Comparison of ENCODE assay signal across 24 mouse cellular contexts in genomic region chr8:49465070-49465469, GRCm38 (mm10).
DNase-seq lines count a peak whose midpoint lies in the region; ATAC-seq and TF ChIP-seq lines count a peak whose summit lies in the region.
"Had no signal": no experiment of that assay in that cellular context is flagged by ENCODE, and none has a peak within 500 bp of the region (broad histone marks: within the 10 kb centered on the region; RNA-seq: fewer than 3 reads in every experiment).

No protein-coding gene starts in this region.

- H3K4me3 ChIP-seq in hindbrain, embryonic 16.5 days (ENCODE audit: low read length) = no peak overlapping the region
- H3K4me3 ChIP-seq in hindbrain, embryonic 10.5 days = no peak overlapping the region
- H3K4me3 ChIP-seq in midbrain, postnatal 0 days (ENCODE audit: low read depth, low read length) = no peak overlapping the region
- no peak overlapping the region for H3K4me3 ChIP-seq in heart, embryonic 11.5 days (ENCODE audit: low read depth, low read length)
- H3K4me3 ChIP-seq: embryonic facial prominence, embryonic 13.5 days; neural tube, embryonic 12.5 days; stomach, embryonic 15.5 days had no signal

- WGBS in hindbrain, embryonic 16.5 days = 44% methylated on average over 7 of the region's 7 CpGs
- 75% methylated on average over 7 of the region's 7 CpGs for WGBS in hindbrain, embryonic 10.5 days
- WGBS in midbrain, postnatal 0 days = 56% methylated on average over 7 of the region's 7 CpGs
- WGBS in heart, embryonic 11.5 days (ENCODE audit: insufficient replicate concordance) = 74% methylated on average over 7 of the region's 7 CpGs

- no peak for TF ChIP-seq CTCF in brain, embryonic 14.5 days (IDR thresholded peaks at IDR 0.05; ENCODE audit: borderline replicate concordance, extremely low read depth, insufficient read depth, insufficient read length)
- TF ChIP-seq CTCF in midbrain, postnatal 0 days (IDR thresholded peaks at IDR 0.05) = no peak

- H3K9ac ChIP-seq in hindbrain, embryonic 16.5 days (ENCODE audit: low read depth, low read length) = no peak overlapping the region
- no peak overlapping the region for H3K9ac ChIP-seq in midbrain, postnatal 0 days (replicated peaks; ENCODE audit: low read length, poor library complexity, severe bottlenecking)
- H3K9ac ChIP-seq in heart, embryonic 11.5 days (ENCODE audit: low read depth, low read length) = no peak overlapping the region
- H3K9ac ChIP-seq: embryonic facial prominence, embryonic 13.5 days; heart, embryonic 15.5 days; limb, embryonic 15.5 days; liver, embryonic 14.5 days; lung, embryonic 14.5 days; neural tube, embryonic 12.5 days; stomach, embryonic 15.5 days had no signal

- no peak overlapping the region for H3K27ac ChIP-seq in hindbrain, embryonic 16.5 days (ENCODE audit: low read depth, low read length)
- no peak overlapping the region for H3K27ac ChIP-seq in hindbrain, embryonic 10.5 days
- no peak overlapping the region for H3K27ac ChIP-seq in midbrain, postnatal 0 days (ENCODE audit: low read depth, low read length)
- H3K27ac ChIP-seq in heart, embryonic 11.5 days (ENCODE audit: low read depth, low read length) = no peak overlapping the region
- H3K27ac ChIP-seq: embryonic facial prominence, embryonic 13.5 days; heart, embryonic 15.5 days; limb, embryonic 15.5 days; liver, embryonic 14.5 days; neural tube, embryonic 12.5 days; stomach, embryonic 15.5 days had no signal

- TF ChIP-seq POLR2A in brain, embryonic 14.5 days (IDR thresholded peaks at IDR 0.05; ENCODE audit: borderline replicate concordance, extremely low read depth, insufficient read depth, insufficient read length, poor library complexity, severe bottlenecking) = no peak

- H3K4me2 ChIP-seq in hindbrain, embryonic 16.5 days (ENCODE audit: low read length) = no peak overlapping the region
- H3K4me2 ChIP-seq in midbrain, postnatal 0 days (ENCODE audit: low read depth, low read length, poor library complexity, severe bottlenecking) = no peak overlapping the region
- H3K4me2 ChIP-seq in heart, embryonic 11.5 days = no peak overlapping the region
- H3K4me2 ChIP-seq: neural tube, embryonic 12.5 days had no signal

- no peaks in the 10 kb centered on the region for H3K27me3 ChIP-seq in hindbrain, embryonic 16.5 days (replicated peaks; ENCODE audit: control insufficient read depth, insufficient read depth, low read length)
- H3K27me3 ChIP-seq in hindbrain, embryonic 10.5 days (ENCODE audit: insufficient read depth, poor library complexity, severe bottlenecking) = no peaks in the 10 kb centered on the region
- H3K27me3 ChIP-seq in midbrain, postnatal 0 days (ENCODE audit: insufficient read depth, low read length) = no peaks in the 10 kb centered on the region
- no peaks in the 10 kb centered on the region for H3K27me3 ChIP-seq in heart, embryonic 11.5 days (ENCODE audit: control insufficient read depth, insufficient read depth, low read length)
- H3K27me3 ChIP-seq: embryonic facial prominence, embryonic 13.5 days; heart, embryonic 15.5 days; limb, embryonic 15.5 days; neural tube, embryonic 12.5 days; stomach, embryonic 15.5 days had no signal

- peak; percentile 28 to 31 for DNase-seq in cerebellum, postnatal 10 days
- no peak for DNase-seq in cerebellum, postnatal 25 days
- no peak for DNase-seq in hindbrain, embryonic 10.5 days (ENCODE audit: low spot score)
- peak; percentile 72 for DNase-seq in brain, embryonic 14.5 days (ENCODE audit: low read depth)
- peak; percentile 69 for DNase-seq in midbrain, postnatal 0 days (ENCODE audit: low spot score)
- DNase-seq: adrenal gland, postnatal 10 days; cerebellum, adult 8-10 months; heart, postnatal 36 days; kidney, adult 18-20 months; kidney, postnatal 4 days; layer of hippocampus, adult 9-11 months; lung, embryonic 14.5 days; thymus, postnatal 25 days had no signal

- peak; percentile 67 for ATAC-seq in hindbrain, embryonic 16.5 days
- ATAC-seq in midbrain, postnatal 0 days (ENCODE audit: low FRiP score) = no peak
- no peak for ATAC-seq in heart, embryonic 11.5 days (replicated peaks; ENCODE audit: insufficient number of reproducible peaks, low FRiP score, low TSS enrichment)
- ATAC-seq: activated CD4-positive, CD25-positive, alpha-beta regulatory T cell, adult 4 months; forebrain, embryonic 16.5 days; inflammation-experienced regulatory T-cells, adult 6 months had no signal

- peaks cover 5% of the 10 kb centered on the region for H3K4me1 ChIP-seq in hindbrain, embryonic 16.5 days (ENCODE audit: control insufficient read depth, insufficient read depth, low read depth, low read length)
- H3K4me1 ChIP-seq in hindbrain, embryonic 10.5 days (replicated peaks) = peaks cover 21% of the 10 kb centered on the region
- peaks cover 3% of the 10 kb centered on the region; the same call in 1 of the 2 replicates for H3K4me1 ChIP-seq in midbrain, postnatal 0 days (ENCODE audit: insufficient read depth, low read length)
- H3K4me1 ChIP-seq in heart, embryonic 11.5 days (ENCODE audit: control insufficient read depth, insufficient read depth, low read length) = 0 out of 2 replicates have a peak, but pooled peaks cover 3% of the 10 kb centered on the region
- H3K4me1 ChIP-seq: stomach, embryonic 15.5 days had no signal

- no peaks in the 10 kb centered on the region for H3K9me3 ChIP-seq in hindbrain, embryonic 16.5 days (ENCODE audit: control insufficient read depth, low read length)
- no peaks in the 10 kb centered on the region for H3K9me3 ChIP-seq in hindbrain, embryonic 10.5 days
- H3K9me3 ChIP-seq in midbrain, postnatal 0 days (ENCODE audit: low read length) = no peaks in the 10 kb centered on the region
- H3K9me3 ChIP-seq in heart, embryonic 11.5 days (replicated peaks; ENCODE audit: control insufficient read depth, low read length) = no peaks in the 10 kb centered on the region
- H3K9me3 ChIP-seq: embryonic facial prominence, embryonic 13.5 days; heart, embryonic 15.5 days; limb, embryonic 15.5 days; neural tube, embryonic 12.5 days; stomach, embryonic 15.5 days had no signal

- no peaks in the 10 kb centered on the region for H3K36me3 ChIP-seq in hindbrain, embryonic 16.5 days (ENCODE audit: control insufficient read depth, insufficient read depth, low read length)
- no peaks in the 10 kb centered on the region for H3K36me3 ChIP-seq in hindbrain, embryonic 10.5 days
- no peaks in the 10 kb centered on the region for H3K36me3 ChIP-seq in midbrain, postnatal 0 days (ENCODE audit: insufficient read depth, low read length)
- no peaks in the 10 kb centered on the region for H3K36me3 ChIP-seq in heart, embryonic 11.5 days (ENCODE audit: control insufficient read depth, insufficient read depth, low read length)
- H3K36me3 ChIP-seq: embryonic facial prominence, embryonic 13.5 days; heart, embryonic 15.5 days; limb, embryonic 15.5 days; neural tube, embryonic 12.5 days; stomach, embryonic 15.5 days had no signal

Comparison
In these comparisons a context has a peak if more than half of its experiments do, and no peak if none do; other contexts are left out.
1. DNase-seq: peak in cerebellum, postnatal 10 days (2 of 2), brain, embryonic 14.5 days (single experiment) and midbrain, postnatal 0 days (single experiment); none in cerebellum, postnatal 25 days (0 of 2) and hindbrain, embryonic 10.5 days (single experiment).